Mouse (Mus musculus): Measurements from ENCODE around the gene Ttc9c. TPM values are rescaled to one million over a fixed set of nuclear protein-coding genes. Genes with fewer than 3 reads are reported as not detected.

Ttc9c gene
- total RNA-seq, 2 experiments from 2014 or later = 28.6 to 53.6 TPM

GRCm38 (mm10) chr19:8786008-8786781, 32.9 kb downstream of the Ttc9c start, which contains the start of gene Taf6l:
TSS of gene Taf6l (minus strand) at chr19:8786417.
- ATAC-seq (ENCODE audit: poor library complexity, severe bottlenecking) = peak; percentile 99

- ATAC-seq (ENCODE audit: poor library complexity, severe bottlenecking) = no peak
These were observed 44.1 kb downstream of the Ttc9c start for GRCm38 (mm10) chr19:8774951-8775421.

GRCm38 (mm10) chr19:8774086-8774835, 44.9 kb downstream of the Ttc9c start, which contains the start of gene Tmem179b:
TSS of gene Tmem179b (minus strand) at chr19:8774467.
- peak; percentile 92 for ATAC-seq (ENCODE audit: poor library complexity, severe bottlenecking)

GRCm38 (mm10) chr19:8773409-8773808, 45.7 kb downstream of the Ttc9c start:
- ATAC-seq (ENCODE audit: poor library complexity, severe bottlenecking) = no peak

GRCm38 (mm10) chr19:8772996-8773395, 46.1 kb downstream of the Ttc9c start:
- no peak for ATAC-seq (ENCODE audit: poor library complexity, severe bottlenecking)

- peak; percentile 76 for ATAC-seq (ENCODE audit: poor library complexity, severe bottlenecking)
These were observed 48.4 kb downstream of the Ttc9c start, which contains the start of gene Tmem223 for GRCm38 (mm10) chr19:8770567-8771270. TSS of gene Tmem223 (plus strand) at chr19:8770996.

GRCm38 (mm10) chr19:8765562-8765961, 53.6 kb downstream of the Ttc9c start:
- ATAC-seq (ENCODE audit: poor library complexity, severe bottlenecking) = no peak

GRCm38 (mm10) chr19:8763276-8763675, 55.9 kb downstream of the Ttc9c start:
- peak; percentile 35; the same call in 1 of the 2 replicates for ATAC-seq (ENCODE audit: poor library complexity, severe bottlenecking)

- ATAC-seq (ENCODE audit: poor library complexity, severe bottlenecking) = no peak
These were observed 58.4 kb downstream of the Ttc9c start for GRCm38 (mm10) chr19:8760757-8761156.

Other genes with a start within 250 kb of the Ttc9c start
Only the 30 nearest of the 33 such genes appear.
- 0.16 and 0.25 TPM in 2 replicates for gene Chrm1, start 155.5 kb downstream of the Ttc9c start, total RNA-seq (2015)
- 0.04 TPM in 2 replicates for gene Chrm1, start 155.5 kb downstream of the Ttc9c start, total RNA-seq (2017)
- 26.3 and 32.6 TPM in 2 replicates for gene Slc3a2, start 96.0 kb downstream of the Ttc9c start, total RNA-seq (2015)
- gene Slc3a2, start 96.0 kb downstream of the Ttc9c start, total RNA-seq (2017) = 31.6 and 34.1 TPM in 2 replicates
- 30.3 and 37.1 TPM in 2 replicates for gene Wdr74, start 83.5 kb downstream of the Ttc9c start, total RNA-seq (2015)
- gene Wdr74, start 83.5 kb downstream of the Ttc9c start, total RNA-seq (2017) = 38.2 and 38.5 TPM in 2 replicates
- gene 1700092M07Rik, start 78.6 kb downstream of the Ttc9c start, total RNA-seq (2015) = 0.83 TPM in 1 of 2 replicates, not detected in the other
- 1.3 TPM in 1 of 2 replicates, not detected in the other for gene 1700092M07Rik, start 78.6 kb downstream of the Ttc9c start, total RNA-seq (2017)
- 40.9 and 55.3 TPM in 2 replicates for gene Stx5a, start 77.9 kb downstream of the Ttc9c start, total RNA-seq (2015)
- 40.8 and 65.6 TPM in 2 replicates for gene Stx5a, start 77.9 kb downstream of the Ttc9c start, total RNA-seq (2017)
- 257 and 292 TPM in 2 replicates for gene Nxf1, start 62.3 kb downstream of the Ttc9c start, total RNA-seq (2015)
- gene Nxf1, start 62.3 kb downstream of the Ttc9c start, total RNA-seq (2017) = 69.7 and 76.0 TPM in 2 replicates
- gene Tmem223, start 48.3 kb downstream of the Ttc9c start, total RNA-seq (2015) = 28.1 and 36.6 TPM in 2 replicates
- gene Tmem223, start 48.3 kb downstream of the Ttc9c start, total RNA-seq (2017) = 11.6 and 12.0 TPM in 2 replicates
- 172 and 177 TPM in 2 replicates for gene Tmem179b, start 44.9 kb downstream of the Ttc9c start, total RNA-seq (2015)
- gene Tmem179b, start 44.9 kb downstream of the Ttc9c start, total RNA-seq (2017) = 98.4 and 108 TPM in 2 replicates
- gene Taf6l, start 32.9 kb downstream of the Ttc9c start, total RNA-seq (2015) = 5.1 and 6.2 TPM in 2 replicates
- gene Taf6l, start 32.9 kb downstream of the Ttc9c start, total RNA-seq (2017) = 8.9 and 9.8 TPM in 2 replicates
- 124 and 125 TPM in 2 replicates for gene Polr2g, start 20.8 kb downstream of the Ttc9c start, total RNA-seq (2015)
- 54.1 and 58.2 TPM in 2 replicates for gene Polr2g, start 20.8 kb downstream of the Ttc9c start, total RNA-seq (2017)
- 0.62 and 2.3 TPM in 2 replicates for gene Zbtb3, start 16.8 kb downstream of the Ttc9c start, total RNA-seq (2015)
- gene Zbtb3, start 16.8 kb downstream of the Ttc9c start, total RNA-seq (2017) = 1.8 and 2.5 TPM in 2 replicates
- gene Hnrnpul2, start 677 bp upstream of the Ttc9c start, total RNA-seq (2015) = 52.3 and 56.0 TPM in 2 replicates
- 72.8 and 94.4 TPM in 2 replicates for gene Hnrnpul2, start 677 bp upstream of the Ttc9c start, total RNA-seq (2017)
- not detected in 2 replicates for gene AC129217.1, start 10.4 kb upstream of the Ttc9c start, total RNA-seq (2015)
- 1.8 and 5.9 TPM in 2 replicates for gene AC129217.1, start 10.4 kb upstream of the Ttc9c start, total RNA-seq (2017)
- 84.8 and 97.8 TPM in 2 replicates for gene Bscl2, start 18.1 kb upstream of the Ttc9c start, total RNA-seq (2015)
- 48.1 and 49.6 TPM in 2 replicates for gene Bscl2, start 18.1 kb upstream of the Ttc9c start, total RNA-seq (2017)
- gene Gng3, start 19.9 kb upstream of the Ttc9c start, total RNA-seq (2015) = 0.16 TPM in 1 of 2 replicates, not detected in the other
- gene Gng3, start 19.9 kb upstream of the Ttc9c start, total RNA-seq (2017) = not detected in 2 replicates
- 0.16 and 0.55 TPM in 2 replicates for gene Lrrn4cl, start 31.4 kb upstream of the Ttc9c start, total RNA-seq (2015)
- gene Lrrn4cl, start 31.4 kb upstream of the Ttc9c start, total RNA-seq (2017) = 0.12 TPM in 1 of 2 replicates, not detected in the other
- gene Ubxn1, start 52.2 kb upstream of the Ttc9c start, total RNA-seq (2015) = 63.2 and 66.8 TPM in 2 replicates
- 149 and 168 TPM in 2 replicates for gene Ubxn1, start 52.2 kb upstream of the Ttc9c start, total RNA-seq (2017)
- gene Uqcc3, start 61.6 kb upstream of the Ttc9c start, total RNA-seq (2015) = 39.9 and 41.9 TPM in 2 replicates
- 58.1 and 75.6 TPM in 2 replicates for gene Uqcc3, start 61.6 kb upstream of the Ttc9c start, total RNA-seq (2017)
- 29.0 and 50.8 TPM in 2 replicates for gene Lbhd1, start 64.4 kb upstream of the Ttc9c start, total RNA-seq (2015)
- gene Lbhd1, start 64.4 kb upstream of the Ttc9c start, total RNA-seq (2017) = 5.2 and 7.5 TPM in 2 replicates
- gene Gm49403, start 64.6 kb upstream of the Ttc9c start, total RNA-seq (2015) = not detected in 2 replicates
- gene Gm49403, start 64.6 kb upstream of the Ttc9c start, total RNA-seq (2017) = not detected in 2 replicates
- 43.9 and 64.0 TPM in 2 replicates for gene 1810009A15Rik, start 69.5 kb upstream of the Ttc9c start, total RNA-seq (2015)
- gene 1810009A15Rik, start 69.5 kb upstream of the Ttc9c start, total RNA-seq (2017) = 61.2 and 66.3 TPM in 2 replicates
- 0.27 TPM in 1 of 2 replicates, not detected in the other for gene Gm49416, start 69.6 kb upstream of the Ttc9c start, total RNA-seq (2015)
- gene Gm49416, start 69.6 kb upstream of the Ttc9c start, total RNA-seq (2017) = 0.85 TPM in 1 of 2 replicates, not detected in the other
- gene Ints5, start 73.7 kb upstream of the Ttc9c start, total RNA-seq (2015) = 9.1 and 9.3 TPM in 2 replicates
- gene Ints5, start 73.7 kb upstream of the Ttc9c start, total RNA-seq (2017) = 10.2 and 11.3 TPM in 2 replicates
- 69.0 and 71.3 TPM in 2 replicates for gene Ganab, start 78.7 kb upstream of the Ttc9c start, total RNA-seq (2015)
- 51.7 and 58.4 TPM in 2 replicates for gene Ganab, start 78.7 kb upstream of the Ttc9c start, total RNA-seq (2017)
- gene B3gat3, start 101.0 kb upstream of the Ttc9c start, total RNA-seq (2015) = 19.5 and 23.3 TPM in 2 replicates
- 28.9 and 29.8 TPM in 2 replicates for gene B3gat3, start 101.0 kb upstream of the Ttc9c start, total RNA-seq (2017)
- gene Rom1, start 110.0 kb upstream of the Ttc9c start, total RNA-seq (2015) = 1.4 and 1.8 TPM in 2 replicates
- gene Rom1, start 110.0 kb upstream of the Ttc9c start, total RNA-seq (2017) = 0.81 and 3.2 TPM in 2 replicates
- 17.1 and 18.0 TPM in 2 replicates for gene Eml3, start 110.2 kb upstream of the Ttc9c start, total RNA-seq (2015)
- gene Eml3, start 110.2 kb upstream of the Ttc9c start, total RNA-seq (2017) = 29.3 and 32.0 TPM in 2 replicates
- gene Mta2, start 122.5 kb upstream of the Ttc9c start, total RNA-seq (2015) = 47.3 and 53.3 TPM in 2 replicates
- 98.8 and 106 TPM in 2 replicates for gene Mta2, start 122.5 kb upstream of the Ttc9c start, total RNA-seq (2017)
- gene Tut1, start 134.5 kb upstream of the Ttc9c start, total RNA-seq (2015) = 1.7 and 2.9 TPM in 2 replicates
- gene Tut1, start 134.5 kb upstream of the Ttc9c start, total RNA-seq (2017) = 8.8 and 9.9 TPM in 2 replicates
- gene Eef1g, start 147.7 kb upstream of the Ttc9c start, total RNA-seq (2015) = 319 and 343 TPM in 2 replicates
- 206 and 209 TPM in 2 replicates for gene Eef1g, start 147.7 kb upstream of the Ttc9c start, total RNA-seq (2017)

Data from megakaryocyte, adult 5-6 weeks (primary cell).